Mouse (Mus musculus): ENCODE measurements around the gene Spi1.
"Not testable (repeated sequence)": the region's sequence is repeated elsewhere in the genome, so short reads cannot be mapped to it uniquely, and the experiment has no call there.

Spi1 gene

GRCm38 (mm10) chr2:91081775-91082695 is at the start of gene Spi1:
Spi1 (plus strand) TSS chr2:91082390.
- no peak for DNase-seq (ENCODE audit: low read depth, low spot score)

DNA sequence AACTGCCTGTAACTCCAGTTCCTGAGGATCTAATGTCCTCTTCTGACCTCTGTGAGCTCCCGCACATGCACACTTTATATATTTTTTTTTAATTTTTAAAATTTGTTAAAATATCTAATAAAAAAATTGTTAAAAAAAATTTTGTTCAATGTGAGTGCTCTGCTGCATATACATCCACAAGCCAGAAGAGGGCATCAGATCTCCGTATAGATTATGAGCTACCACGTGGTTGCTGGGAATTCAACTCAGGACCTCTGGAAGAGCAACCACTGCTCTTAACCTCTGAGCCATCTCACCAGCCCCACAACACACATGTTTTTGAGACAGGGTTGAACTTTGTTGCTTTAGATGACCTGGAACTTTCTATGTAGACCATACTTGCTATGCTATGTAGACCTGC is 49.2 kb upstream of the Spi1 start:
- no peak for DNase-seq (ENCODE audit: low read depth, low spot score)

DNA sequence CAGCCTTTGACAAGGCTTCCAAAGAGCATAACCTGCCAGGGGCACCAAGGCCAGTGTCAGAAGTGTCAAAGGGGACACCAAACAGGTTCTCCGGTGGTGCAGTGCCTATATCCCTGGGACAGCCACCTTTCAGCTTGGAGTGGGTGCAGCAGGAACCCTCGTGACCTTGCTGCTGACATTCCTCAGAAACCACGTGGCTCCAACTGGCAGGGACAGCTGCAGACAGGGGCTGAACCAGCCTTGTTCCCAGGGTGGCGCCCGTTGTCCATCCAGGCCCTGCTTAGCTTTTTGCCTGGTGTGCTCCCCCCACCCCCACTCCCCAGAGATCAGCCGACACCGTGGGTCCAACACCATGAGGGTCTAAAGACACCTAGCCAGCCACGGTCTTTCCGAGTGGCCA is 46.8 kb upstream of the Spi1 start, which contains the start of gene Rapsn:
Gene Rapsn (plus strand): TSS at position 236 of the 400 bp plus-strand sequence.
- peak; percentile 30 for DNase-seq (ENCODE audit: low read depth, low spot score)

DNA sequence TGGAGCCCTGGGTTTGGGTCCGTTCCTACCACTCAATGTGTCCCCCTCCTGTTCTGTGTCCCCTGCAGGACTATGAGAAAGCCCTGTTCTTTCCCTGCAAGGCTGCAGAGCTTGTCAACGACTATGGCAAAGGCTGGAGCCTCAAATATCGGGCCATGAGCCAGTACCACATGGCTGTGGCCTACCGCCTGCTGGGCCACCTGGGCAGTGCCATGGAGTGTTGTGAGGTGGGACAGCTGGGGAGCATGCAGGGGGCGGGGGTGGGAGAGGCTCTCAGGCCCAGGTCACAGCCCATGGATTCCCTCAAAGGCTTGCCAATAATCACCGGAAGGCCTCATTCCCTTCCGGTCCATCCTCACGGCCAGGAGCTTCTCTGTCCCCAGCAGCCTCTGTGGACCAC is 40.4 kb upstream of the Spi1 start:
- no peak for DNase-seq (ENCODE audit: low read depth, low spot score)

- DNase-seq (ENCODE audit: low read depth, low spot score), result no peak
Observed at GRCm38 (mm10) chr2:91042651-91043398, 39.4 kb upstream of the Spi1 start.

DNA sequence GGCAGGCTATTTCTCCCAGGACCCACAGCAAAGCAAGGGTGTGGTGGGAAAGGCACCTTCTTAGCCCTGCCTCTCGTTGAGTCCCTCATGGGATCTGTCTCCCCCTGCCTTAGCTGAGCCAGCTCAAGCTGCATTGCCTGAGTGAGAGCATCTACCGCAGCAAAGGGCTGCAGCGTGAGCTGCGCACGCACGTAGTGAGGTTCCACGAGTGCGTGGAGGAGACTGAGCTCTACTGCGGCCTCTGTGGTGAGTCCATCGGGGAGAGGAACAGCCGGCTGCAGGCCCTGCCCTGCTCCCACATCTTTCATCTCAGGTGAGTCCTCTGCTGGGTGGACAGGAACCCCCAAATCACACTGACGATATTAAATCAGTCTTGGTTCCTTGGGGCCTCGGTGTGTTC is 37.5 kb upstream of the Spi1 start:
- no peak for DNase-seq (ENCODE audit: low read depth, low spot score)

DNA sequence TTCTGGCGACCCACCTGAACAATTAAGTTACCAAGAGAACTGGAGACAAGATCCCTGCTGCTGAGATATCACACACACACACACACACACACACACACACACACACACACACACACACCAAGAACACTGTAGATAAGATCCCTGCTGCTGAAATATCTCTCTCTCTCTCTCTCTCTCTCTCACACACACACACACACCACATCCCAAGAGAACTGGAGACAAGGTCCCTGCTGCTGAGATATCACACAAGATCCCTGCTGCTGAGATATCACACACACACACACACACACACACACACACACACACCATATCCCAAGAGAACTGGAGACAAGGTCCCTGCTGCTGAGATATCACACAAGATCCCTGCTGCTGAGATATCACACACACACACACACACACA is 36.4 kb upstream of the Spi1 start:
- not testable (repeated sequence) for DNase-seq (ENCODE audit: low read depth, low spot score)

- DNase-seq (ENCODE audit: low read depth, low spot score), result no peak
Observed at GRCm38 (mm10) chr2:91047359-91047758, 34.8 kb upstream of the Spi1 start.

DNA sequence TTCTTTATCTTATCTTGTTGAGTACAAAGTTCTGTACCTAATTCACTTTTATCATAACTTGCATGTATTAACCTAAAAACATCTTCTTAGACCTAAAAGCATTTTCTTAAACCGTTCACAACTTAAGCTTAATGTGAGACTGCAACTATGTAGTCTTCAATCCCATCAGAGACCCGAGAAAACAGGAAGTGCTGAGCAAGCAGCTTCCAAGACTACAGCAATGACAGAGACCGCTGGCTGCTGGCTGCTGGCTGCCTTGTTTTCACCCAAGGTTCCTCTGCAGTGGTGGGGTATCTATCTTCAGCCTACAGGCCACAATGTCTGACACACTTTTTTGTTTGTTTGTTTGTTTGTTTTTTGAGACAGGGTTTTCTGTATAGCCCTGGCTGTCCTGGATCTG is 30.3 kb upstream of the Spi1 start:
- DNase-seq (ENCODE audit: low read depth, low spot score), result no peak

- DNase-seq (ENCODE audit: low read depth, low spot score), result no peak
Observed at GRCm38 (mm10) chr2:91052752-91053151, 29.4 kb upstream of the Spi1 start.

DNA sequence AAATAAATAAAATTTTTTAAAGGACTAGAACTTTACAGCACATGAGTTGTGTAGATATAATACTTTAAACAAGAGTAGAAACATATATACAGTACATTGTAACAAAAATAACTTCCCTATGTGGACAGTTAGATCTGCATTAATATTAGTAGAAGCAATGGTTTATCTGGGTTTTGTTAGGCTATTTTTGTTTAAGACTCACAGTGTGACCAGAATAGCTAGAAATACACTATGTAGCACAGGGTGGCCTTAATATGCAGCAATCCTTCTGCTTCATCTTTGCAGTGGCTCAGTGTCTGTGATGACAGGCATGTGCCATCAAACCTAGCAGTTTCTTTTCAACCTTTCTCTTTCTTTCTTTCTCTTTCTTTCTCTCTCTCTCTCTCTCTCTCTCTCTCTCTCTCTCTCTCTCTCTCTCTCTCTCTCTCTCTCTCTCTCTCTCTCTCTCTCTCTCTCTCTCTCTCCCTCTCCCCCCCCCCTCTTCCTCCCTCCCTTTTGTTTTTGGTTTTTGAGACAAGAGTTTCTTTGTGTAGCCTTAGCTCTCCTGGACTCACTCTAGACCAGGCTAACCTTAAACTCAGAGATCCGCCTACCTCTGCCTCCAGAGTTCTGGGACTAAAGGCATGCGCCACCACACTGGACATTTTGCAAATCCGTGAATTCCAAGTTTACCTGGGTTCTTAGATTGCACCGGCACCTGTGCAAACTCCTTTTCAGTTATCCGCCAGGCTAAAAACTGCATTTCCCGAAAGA is 28.8 kb upstream of the Spi1 start:
- no peak for DNase-seq (ENCODE audit: low read depth, low spot score)

- DNase-seq (ENCODE audit: low read depth, low spot score), result peak; percentile 90
Observed at GRCm38 (mm10) chr2:91053934-91054382, 28.2 kb upstream of the Spi1 start, which contains the start of gene Psmc3. Psmc3 (plus strand) TSS chr2:91054009.

DNA sequence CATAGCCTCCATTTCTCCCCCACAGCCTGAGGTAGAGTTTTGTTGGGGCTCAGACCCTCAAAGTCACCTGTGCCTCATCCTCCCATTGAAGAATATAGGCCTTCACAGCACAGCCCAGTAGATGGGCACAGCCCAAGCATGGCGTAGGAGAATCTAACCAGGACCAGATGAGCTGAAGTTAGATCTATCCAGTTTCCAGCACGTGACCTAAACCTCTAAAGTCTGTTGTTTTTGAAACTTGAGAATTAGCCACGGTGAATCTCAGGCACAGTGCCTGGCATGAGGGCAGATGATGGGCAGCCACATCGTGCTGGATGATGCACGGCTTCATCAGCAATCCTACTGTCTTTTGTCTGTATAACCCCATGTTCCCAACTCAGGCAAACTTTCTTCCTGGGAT is 23.8 kb upstream of the Spi1 start:
- DNase-seq (ENCODE audit: low read depth, low spot score), result no peak

DNA sequence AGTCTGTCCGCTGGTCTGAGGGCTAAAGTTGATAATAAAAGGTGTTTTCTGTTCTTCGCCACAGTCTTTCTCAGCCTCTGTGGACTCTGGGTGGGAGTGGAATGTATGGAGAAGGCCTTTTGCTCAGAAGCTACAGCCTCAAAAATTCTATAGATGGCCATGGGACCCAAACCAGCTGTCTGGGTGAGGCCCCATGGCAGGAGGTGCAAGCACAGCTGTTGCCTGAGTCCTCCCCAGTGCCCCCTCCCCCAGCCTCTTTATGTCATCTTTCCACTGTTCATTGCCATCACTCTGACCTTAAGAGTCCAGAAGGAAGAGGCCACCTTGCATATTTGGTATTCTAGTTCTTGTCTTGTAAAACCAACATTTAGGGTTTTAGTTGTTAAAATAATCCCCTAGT is 22.8 kb upstream of the Spi1 start:
- no peak for DNase-seq (ENCODE audit: low read depth, low spot score)

DNA sequence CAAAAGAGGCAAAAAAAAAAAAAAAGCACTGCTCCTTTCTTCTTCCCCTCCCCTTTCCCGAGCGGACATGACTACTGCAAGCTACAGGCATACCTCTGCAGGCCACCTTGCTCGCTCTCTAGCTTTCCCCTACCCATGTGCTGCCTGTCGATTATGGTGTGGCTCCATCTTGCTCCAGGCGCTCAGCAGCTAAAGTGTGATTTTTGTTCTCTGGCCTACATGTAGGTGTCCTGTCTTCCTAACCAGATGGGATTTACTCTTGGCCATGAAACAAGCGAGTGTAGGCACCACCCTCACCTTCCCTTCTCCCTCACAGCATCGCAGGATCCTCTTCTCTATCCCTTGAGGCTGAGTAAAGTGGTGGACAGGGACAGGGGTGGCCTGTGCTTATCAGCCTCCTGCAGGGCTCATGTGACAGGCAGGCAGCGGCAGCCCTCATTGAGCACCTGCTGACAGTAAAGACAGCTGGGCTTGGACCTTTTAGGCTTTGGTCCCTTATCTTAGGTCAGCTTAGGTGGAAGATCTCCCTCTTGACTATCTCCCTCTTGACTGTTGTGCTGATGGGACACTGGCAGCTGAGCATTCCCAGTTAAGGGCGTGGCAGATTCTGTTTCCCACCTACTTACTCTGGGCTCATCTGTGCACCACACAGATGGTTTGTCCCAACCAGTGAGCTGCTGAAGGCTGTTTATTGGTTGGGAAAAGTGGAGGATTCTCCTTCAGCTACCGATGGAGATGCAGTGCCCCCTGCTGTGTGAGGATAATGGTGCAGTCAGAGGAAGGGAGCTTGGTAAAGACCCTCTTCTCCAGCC is 21.4 kb upstream of the Spi1 start:
- peak; percentile 66 for DNase-seq (ENCODE audit: low read depth, low spot score)

DNA sequence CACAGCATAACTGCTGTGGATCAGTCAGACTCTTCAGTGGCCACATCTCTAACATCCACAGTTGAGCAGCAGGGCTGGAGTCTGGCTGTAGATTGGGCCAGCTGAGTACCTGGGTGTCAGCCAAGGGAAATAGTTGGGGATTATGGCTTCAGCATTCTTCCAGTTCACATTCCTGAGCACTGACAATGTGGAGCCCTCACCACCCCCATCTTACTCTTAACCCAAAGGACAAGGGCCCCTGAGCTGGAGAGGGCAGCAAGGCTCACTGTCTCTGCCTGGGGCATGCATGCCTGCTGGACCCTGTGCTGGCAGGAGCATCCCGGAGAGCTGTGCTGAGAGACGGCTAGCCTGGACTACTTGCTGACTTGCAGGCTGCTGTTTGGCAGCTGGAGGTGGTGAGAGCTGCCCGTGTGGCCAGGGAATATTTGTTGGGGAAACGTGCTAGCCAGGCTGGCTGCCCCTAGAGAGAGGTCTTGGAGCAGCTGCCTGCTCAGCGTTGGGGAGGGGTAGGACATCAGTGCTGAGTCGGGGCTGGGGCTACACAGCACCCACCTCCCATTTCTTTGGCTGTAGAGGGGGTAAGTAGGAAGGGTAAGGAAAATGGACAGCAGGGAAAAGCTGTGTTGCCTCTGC is 20.2 kb upstream of the Spi1 start:
- no peak for DNase-seq (ENCODE audit: low read depth, low spot score)

- no peak for DNase-seq (ENCODE audit: low read depth, low spot score)
Observed at GRCm38 (mm10) chr2:91062779-91063606, 19.2 kb upstream of the Spi1 start.

DNA sequence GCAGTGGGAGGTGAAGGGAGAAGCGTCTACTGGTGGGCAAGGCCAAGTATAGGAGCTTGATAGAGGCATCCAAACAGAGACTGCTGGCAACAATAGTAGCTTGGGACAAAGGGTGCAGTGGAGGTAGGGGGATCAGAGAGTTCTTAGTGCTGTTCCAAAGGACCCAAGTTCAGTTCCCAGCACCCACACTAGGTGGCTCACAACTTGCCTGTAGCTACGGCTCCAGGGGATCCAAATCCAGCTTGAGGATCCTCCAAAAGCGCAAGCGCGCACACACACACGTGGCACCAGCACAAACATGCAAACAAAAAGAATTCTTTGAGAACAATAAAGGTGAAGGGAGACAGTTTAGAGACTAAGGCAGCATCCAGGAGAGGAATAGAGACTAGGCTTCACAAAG is 18.0 kb upstream of the Spi1 start:
- no peak for DNase-seq (ENCODE audit: low read depth, low spot score)

GRCm38 (mm10) chr2:91065544-91065943 is 16.6 kb upstream of the Spi1 start:
- peak; percentile 43 for DNase-seq (ENCODE audit: low read depth, low spot score)

GRCm38 (mm10) chr2:91066455-91066854 is 15.7 kb upstream of the Spi1 start:
- DNase-seq (ENCODE audit: low read depth, low spot score), result no peak
